Mouse (Mus musculus) forebrain, postnatal 0 days (tissue): ENCODE results near the gene Myl12a. TPM values are rescaled to one million over a fixed set of nuclear protein-coding genes. Genes with fewer than 3 reads are reported as not detected.
"Not testable (repeated sequence)": the region's sequence is repeated elsewhere in the genome, so short reads cannot be mapped to it uniquely, and the experiment has no call there.

Source experiments
- ATAC-seq: fragments of 200-750 bp; cut with Nextera tagmentation; 2 replicates; pipeline ENCODE4 v1.8.0; 2017; ENCODE audit warnings: mild to moderate bottlenecking, moderate library complexity
- DNase-seq: peaks from one replicate; pipeline ENCODE4 v3.0.0-alpha.2; 2015
- H3K27ac ChIP-seq: fragments of 300-500 bp; sonication (generic); 2 replicates; pipeline ENCODE4 v1.5.1; 2014; ENCODE audit warnings: low read depth, mild to moderate bottlenecking, antibody characterized with exemption, low read length, moderate library complexity, mixed read lengths
- H3K27me3 ChIP-seq: fragments of 300-500 bp; sonication (generic); 2 replicates; pipeline ENCODE4 v1.6.1; 2014; ENCODE audit warnings: mild to moderate bottlenecking, low read length, mixed read lengths; ENCODE audit not compliant: insufficient read depth
- H3K36me3 ChIP-seq: fragments of 300-500 bp; sonication (generic); 2 replicates; pipeline ENCODE4 v1.6.1; 2014; ENCODE audit warnings: mild to moderate bottlenecking, moderate library complexity; ENCODE audit not compliant: insufficient read depth
- H3K4me1 ChIP-seq: fragments of 300-500 bp; sonication (generic); 2 replicates; pipeline ENCODE4 v1.6.1; 2014; ENCODE audit warnings: antibody characterized with exemption; ENCODE audit not compliant: insufficient read depth
- H3K4me2 ChIP-seq: fragments of 300-500 bp; sonication (generic); 2 replicates; pipeline ENCODE4 v1.6.1; 2014; ENCODE audit warnings: low read depth, mild to moderate bottlenecking, moderate library complexity
- H3K4me3 ChIP-seq: fragments of 300-500 bp; sonication (generic); 2 replicates; pipeline ENCODE4 v1.5.1; 2014; ENCODE audit warnings: low read depth, low read length, mixed read lengths
- H3K9ac ChIP-seq: fragments of 300-500 bp; sonication (generic); 2 replicates; pipeline ENCODE4 v1.6.1; 2014; ENCODE audit warnings: mild to moderate bottlenecking
- H3K9me3 ChIP-seq: fragments of 300-500 bp; sonication (generic); 2 replicates; pipeline ENCODE4 v1.6.1; 2016; ENCODE audit warnings: low read length
- CTCF ChIP-seq: sonication (generic); IDR thresholded peaks from 2 replicates; pipeline ENCODE4 v1.5.1; 2016; ENCODE audit warnings: antibody characterized with exemption, control low read depth, low read depth
- WGBS: fragments of 180-500 bp; shearing (Covaris S2); extraction: QIAGEN DNeasy Blood & Tissue Kit; methylation state at CpG from one replicate; pipeline ENCODE4 v1.1.7; 2014; 5-methylcytosine and 5-hydroxymethylcytosine counted together
- polyA plus RNA-seq: library from polyadenylated mRNA; unstranded; fragments of >200 nt; fragmentation: Nextera tagmentation; extraction: Ambion mirVana; gene quantifications from 2 replicates; pipeline ENCODE4 v1.2.1, GENCODE M21; 2015
- total RNA-seq: library from RNA; depleted of rRNA; stranded (reverse); fragments of >200 nt; gene quantifications from 2 replicates; pipeline ENCODE4 v1.2.3, GENCODE M21; 2014

The Myl12a gene
- total and polyA plus RNA-seq, 2 experiments from 2014 or later: 35.6 to 80.8 TPM

DNA sequence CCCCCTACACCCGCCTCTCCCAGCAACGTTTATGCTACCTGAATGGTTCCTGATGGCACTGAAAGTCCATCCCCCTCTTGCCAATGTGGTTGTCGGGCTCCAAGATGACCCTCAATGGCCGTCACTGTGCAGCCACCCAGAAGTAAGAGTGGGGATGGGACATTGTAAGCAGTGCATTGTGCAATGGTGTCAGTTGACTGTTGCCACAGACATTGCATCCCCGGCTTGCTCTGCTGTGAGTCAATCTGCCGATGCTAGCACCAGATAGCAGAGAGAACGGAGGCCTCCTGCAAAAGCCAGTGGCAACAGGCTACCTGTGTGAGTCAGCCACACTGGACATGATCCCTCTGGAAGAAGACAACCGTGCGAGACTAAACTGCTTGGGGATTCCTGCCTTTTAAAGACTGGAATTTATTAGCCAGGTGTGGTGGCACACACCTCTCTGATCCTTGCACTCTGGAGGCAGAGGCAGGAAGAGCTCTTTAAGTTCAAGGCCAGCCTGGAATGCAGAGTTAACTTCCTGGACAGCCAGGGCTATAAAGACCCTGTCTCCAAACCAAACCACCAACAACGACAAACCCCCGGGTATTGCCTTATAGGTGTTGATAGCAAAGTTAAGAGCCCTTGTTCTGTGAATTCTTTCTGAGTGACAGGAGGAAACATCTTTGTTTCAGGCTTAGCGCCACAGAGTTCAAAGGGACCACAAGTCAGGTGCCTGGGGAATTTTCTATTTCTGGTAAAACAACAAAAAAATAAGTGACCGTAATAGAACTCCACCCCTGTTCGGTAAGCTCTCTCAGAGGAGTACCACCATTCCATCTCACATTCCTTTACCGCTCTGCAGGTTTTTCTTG, 16.9 kb downstream of the Myl12a start:
- Histone ChIP-seq H3K9me3 (no peaks in the 10 kb centered on the region), H3K4me3 (no peak overlapping the region), H3K4me1 (peaks cover 9% of the 10 kb centered on the region; the same call in 1 of the 2 replicates), H3K27ac (no peak overlapping the region), H3K27me3 (no peaks in the 10 kb centered on the region), H3K4me2 (no peak overlapping the region), H3K36me3 (peaks cover 11% of the 10 kb centered on the region), H3K9ac (no peak overlapping the region)
- no peak for DNase-seq
- no peak for TF ChIP-seq CTCF
- no peak for ATAC-seq
- WGBS: 90% methylated on average over 15 of the region's 15 CpGs

DNA sequence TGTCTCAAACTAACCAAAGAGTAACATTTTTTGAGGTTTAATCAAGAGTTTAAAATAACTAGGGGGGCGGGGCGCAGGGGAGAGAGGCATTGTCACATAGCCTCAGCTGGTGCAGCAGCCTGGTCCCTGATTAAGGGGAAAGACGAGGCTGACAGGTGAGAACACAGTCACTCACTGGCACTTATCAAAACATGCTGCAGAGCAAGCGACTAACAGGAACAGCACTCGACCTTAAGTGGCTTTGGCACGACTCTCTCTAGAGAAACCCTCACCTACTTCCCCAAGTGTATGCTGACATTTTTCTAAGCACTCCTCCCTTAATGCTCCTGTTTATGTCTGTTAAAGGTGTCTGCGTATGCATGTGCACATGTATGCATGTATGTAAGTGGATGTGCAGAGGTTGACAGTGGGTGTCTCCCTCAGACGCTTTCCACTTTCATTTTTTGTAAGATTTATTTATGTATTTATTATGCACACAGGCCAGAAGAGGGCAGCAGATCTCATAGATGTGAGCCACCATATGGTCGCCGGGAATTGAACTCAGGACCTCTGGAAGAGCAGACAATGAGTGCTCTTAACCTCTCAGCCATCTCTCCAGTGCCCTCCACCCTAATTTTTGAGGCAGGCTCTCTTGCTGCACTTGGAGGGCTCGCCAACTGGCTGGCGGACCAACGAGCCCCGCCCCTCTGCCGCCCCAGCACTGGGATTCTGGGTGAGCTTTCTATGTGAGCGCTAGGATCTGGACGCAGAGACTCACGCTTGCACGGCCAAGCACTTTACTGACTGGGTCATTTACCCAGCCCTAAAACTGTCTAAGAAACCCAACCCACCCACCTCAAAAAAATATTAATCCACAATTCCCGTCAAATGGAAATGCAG, 23.1 kb downstream of the Myl12a start:
- 89% methylated on average over 20 of the region's 20 CpGs for WGBS
- H3K4me1 ChIP-seq: no peaks in the 10 kb centered on the region

DNA sequence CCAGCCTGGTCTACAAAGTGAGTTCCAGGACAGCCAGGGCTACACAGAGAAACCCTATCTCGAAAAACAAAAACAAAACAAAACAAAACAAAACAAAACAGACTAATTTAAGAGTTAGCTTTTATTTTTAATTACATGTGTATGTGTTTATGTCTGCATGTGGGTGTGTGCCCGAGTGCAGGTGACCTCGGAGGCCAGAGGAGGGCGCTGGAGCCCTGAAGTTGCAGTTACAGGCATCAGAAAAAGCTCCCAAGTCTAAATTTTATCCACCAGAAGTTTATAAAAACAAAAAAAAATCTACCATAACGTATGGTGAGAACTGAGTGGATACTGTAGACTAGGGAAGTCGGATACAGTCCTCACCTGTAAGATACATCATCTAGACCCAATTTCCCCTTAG, 24.9 kb downstream of the Myl12a start:
- no peaks in the 10 kb centered on the region for H3K27me3 ChIP-seq
- peaks cover 50% of the 10 kb centered on the region for H3K36me3 ChIP-seq
- H3K4me3 ChIP-seq: no peak overlapping the region
- ATAC-seq (no peak), DNase-seq (no peak)
- H3K9me3 ChIP-seq: no peaks in the 10 kb centered on the region
- 92% methylated on average over 6 of the region's 6 CpGs for WGBS
- no peak overlapping the region for H3K9ac ChIP-seq
- H3K4me2 ChIP-seq: no peak overlapping the region
- no peaks in the 10 kb centered on the region for H3K4me1 ChIP-seq
- peak; percentile 29 for TF ChIP-seq CTCF
- no peak overlapping the region for H3K27ac ChIP-seq

More for the DNA sequence above, 23.1 kb downstream of the Myl12a start:
- Histone ChIP-seq H3K4me3 (no peak overlapping the region), H3K36me3 (peaks cover 35% of the 10 kb centered on the region), H3K4me2 (no peak overlapping the region), H3K27ac (no peak overlapping the region), H3K9me3 (no peaks in the 10 kb centered on the region), H3K9ac (no peak overlapping the region), H3K27me3 (no peaks in the 10 kb centered on the region)
- TF ChIP-seq CTCF: peak; percentile 24; the same call in 1 of the 2 replicates
- ATAC-seq: no peak
- no peak for DNase-seq

DNA sequence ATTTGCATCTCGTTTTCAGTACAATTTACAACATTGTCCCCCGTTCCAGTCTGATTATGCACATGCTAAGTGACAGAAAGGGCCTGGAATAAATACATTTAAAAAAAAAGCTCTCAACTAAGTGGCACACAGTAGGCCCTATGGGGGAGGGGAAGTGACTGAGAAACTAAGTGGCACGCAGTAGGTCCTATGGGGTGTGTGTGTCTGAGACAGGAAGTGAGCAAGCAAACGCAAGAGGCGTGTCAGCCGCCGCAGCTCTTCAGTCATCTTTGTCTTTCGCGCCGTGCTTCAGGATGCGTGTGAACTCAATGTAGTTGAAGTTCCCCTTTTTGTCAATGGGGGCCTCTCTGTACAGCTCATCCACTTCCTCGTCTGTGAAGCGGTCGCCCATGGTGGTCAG, 28.6 kb downstream of the Myl12a start:
- not testable (repeated sequence) for H3K4me2 ChIP-seq, H3K4me1 ChIP-seq, H3K27ac ChIP-seq, DNase-seq, ATAC-seq, H3K9me3 ChIP-seq, H3K27me3 ChIP-seq, H3K9ac ChIP-seq, H3K4me3 ChIP-seq
- 92% methylated on average over 14 of the region's 14 CpGs for WGBS
- H3K36me3 ChIP-seq: peaks cover 38% of the 10 kb centered on the region

DNA sequence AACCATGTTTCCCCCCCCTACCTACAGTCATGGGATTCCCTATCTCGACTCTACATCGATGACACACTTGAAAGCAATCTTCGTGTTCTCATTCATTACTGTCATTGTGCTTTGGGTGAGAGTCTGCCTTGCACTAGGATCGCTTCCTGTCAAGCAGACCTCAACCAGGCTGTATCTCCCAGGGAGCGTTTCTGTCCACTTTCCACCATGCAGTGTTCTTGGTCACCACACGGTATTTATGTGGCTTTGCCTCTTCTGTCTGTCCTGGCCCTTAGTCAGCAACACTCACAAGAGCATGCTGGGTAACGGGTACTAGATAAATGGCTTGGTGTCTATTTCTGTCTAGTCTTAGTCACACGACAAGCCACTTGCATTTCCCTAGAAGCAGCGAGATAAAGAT, 29.3 kb downstream of the Myl12a start:
- no peak for DNase-seq
- Histone ChIP-seq H3K9ac (no peak overlapping the region), H3K27ac (no peak overlapping the region), H3K9me3 (no peaks in the 10 kb centered on the region), H3K4me3 (no peak overlapping the region), H3K4me1 (no peaks in the 10 kb centered on the region), H3K4me2 (no peak overlapping the region), H3K27me3 (no peaks in the 10 kb centered on the region), H3K36me3 (peaks cover 38% of the 10 kb centered on the region)
- 90% methylated on average over 9 of the region's 9 CpGs for WGBS
- no peak for ATAC-seq
- no peak for TF ChIP-seq CTCF

DNA sequence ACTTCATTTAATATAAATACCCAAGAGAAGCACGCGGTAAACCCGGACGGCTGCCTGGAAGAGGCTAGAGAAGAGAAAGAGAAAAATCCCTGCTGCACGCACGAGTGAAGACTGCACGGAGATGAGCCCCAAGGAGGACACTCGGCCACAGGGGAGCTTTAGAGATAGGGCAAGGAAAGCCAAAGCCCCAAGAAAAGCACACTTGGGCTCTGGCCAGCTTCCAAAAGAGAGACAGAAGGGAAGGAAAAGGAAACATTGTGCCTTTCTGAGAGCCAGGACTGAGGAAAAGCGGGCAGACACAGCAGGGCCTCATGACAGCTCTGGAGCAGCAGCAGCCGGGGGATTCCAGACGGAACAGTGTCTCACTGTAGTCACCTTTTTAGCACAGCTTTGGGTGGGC, 31.5 kb downstream of the Myl12a start:
- H3K4me2 ChIP-seq: no peak overlapping the region
- H3K27ac ChIP-seq: no peak overlapping the region
- no peak overlapping the region for H3K9ac ChIP-seq
- no peaks in the 10 kb centered on the region for H3K9me3 ChIP-seq
- H3K4me1 ChIP-seq: no peaks in the 10 kb centered on the region
- WGBS: 44% methylated on average over 11 of the region's 11 CpGs
- ATAC-seq (0 out of 2 replicates have a peak, but pooled peaks have one; percentile 36), DNase-seq (peak; percentile 20)
- peaks cover 30% of the 10 kb centered on the region for H3K36me3 ChIP-seq
- TF ChIP-seq CTCF: no peak
- H3K27me3 ChIP-seq: no peaks in the 10 kb centered on the region
- no peak overlapping the region for H3K4me3 ChIP-seq
